In the genomic region with DNA sequence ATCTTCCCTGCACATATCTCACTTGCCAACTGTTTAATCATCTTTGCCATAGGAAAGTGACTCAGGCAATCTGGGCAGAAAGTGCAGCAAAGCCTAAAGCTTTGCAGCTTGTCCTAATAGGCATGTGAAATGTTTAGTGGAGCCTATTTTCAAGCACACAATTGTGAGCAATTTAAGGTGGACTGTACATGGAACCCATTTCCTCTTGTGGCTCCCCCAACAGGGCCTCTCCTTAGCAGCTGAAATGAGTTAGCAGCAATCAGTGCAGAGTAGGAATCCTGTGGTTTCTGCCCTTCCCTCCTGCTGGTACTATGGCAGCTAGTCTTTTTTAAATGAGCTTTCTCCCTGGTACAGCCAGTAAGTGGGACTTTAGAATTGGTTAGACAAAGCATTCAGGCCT, we compare ENCODE assay signal across 25 mouse cellular contexts.
A peak's percentile ranks its signal among the peaks of the same experiment; 100 is the strongest.
DNase-seq lines count a peak whose midpoint lies in the region; ATAC-seq and TF ChIP-seq lines count a peak whose summit lies in the region.
"Had no signal": no experiment of that assay in that cellular context is flagged by ENCODE, and none has a peak within 500 bp of the region (broad histone marks: within the 10 kb centered on the region; RNA-seq: fewer than 3 reads in every experiment).

No protein-coding gene starts in this region.

- no peak overlapping the region for H3K4me3 ChIP-seq in embryonic facial prominence, embryonic 14.5 days (ENCODE audit: low read depth, low read length)
- no peak overlapping the region for H3K4me3 ChIP-seq in limb, embryonic 12.5 days (replicated peaks)
- H3K4me3 ChIP-seq: heart, embryonic 15.5 days; intestine, embryonic 15.5 days; kidney, embryonic 15.5 days; left cerebral cortex, adult 2 months; liver, embryonic 12.5 days; midbrain, embryonic 12.5 days had no signal

- no peak for TF ChIP-seq CTCF in brain, embryonic 14.5 days (IDR thresholded peaks at IDR 0.05; ENCODE audit: borderline replicate concordance, extremely low read depth, insufficient read depth, insufficient read length)

- H3K27ac ChIP-seq in embryonic facial prominence, embryonic 14.5 days (replicated peaks; ENCODE audit: low read depth, low read length), result peak overlapping the region; percentile 71
- H3K27ac ChIP-seq in limb, embryonic 12.5 days, result peak overlapping the region; percentile 72; the same call in 1 of the 2 replicates
- H3K27ac ChIP-seq: heart, embryonic 15.5 days; intestine, embryonic 15.5 days; kidney, embryonic 15.5 days; left cerebral cortex, adult 2 months; liver, embryonic 12.5 days; midbrain, embryonic 12.5 days had no signal

- H3K9ac ChIP-seq in embryonic facial prominence, embryonic 14.5 days (ENCODE audit: low read depth, low read length), result no peak overlapping the region
- no peak overlapping the region for H3K9ac ChIP-seq in limb, embryonic 12.5 days (replicated peaks)
- H3K9ac ChIP-seq: heart, embryonic 15.5 days; intestine, embryonic 15.5 days; kidney, embryonic 15.5 days; liver, embryonic 12.5 days; midbrain, embryonic 12.5 days had no signal

- H3K27me3 ChIP-seq in embryonic facial prominence, embryonic 14.5 days (replicated peaks; ENCODE audit: control insufficient read depth, insufficient read depth, low read length), result no peaks in the 10 kb centered on the region
- no peaks in the 10 kb centered on the region for H3K27me3 ChIP-seq in limb, embryonic 12.5 days
- H3K27me3 ChIP-seq: heart, embryonic 15.5 days; intestine, embryonic 15.5 days; kidney, embryonic 15.5 days; liver, embryonic 12.5 days; midbrain, embryonic 12.5 days had no signal

- TF ChIP-seq POLR2A in brain, embryonic 14.5 days (IDR thresholded peaks at IDR 0.05; ENCODE audit: borderline replicate concordance, extremely low read depth, insufficient read depth, insufficient read length, poor library complexity, severe bottlenecking), result no peak

- H3K4me1 ChIP-seq in embryonic facial prominence, embryonic 14.5 days (ENCODE audit: control insufficient read depth, insufficient read depth, low read length), result peaks cover 11% of the 10 kb centered on the region
- H3K4me1 ChIP-seq in limb, embryonic 12.5 days (replicated peaks), result peaks cover 22% of the 10 kb centered on the region
- H3K4me1 ChIP-seq: heart, embryonic 15.5 days; intestine, embryonic 15.5 days; liver, embryonic 12.5 days had no signal

- peak; percentile 69 for DNase-seq in NIH3T3 (ENCODE audit: low read depth)
- peak; percentile 42 for DNase-seq in brain, embryonic 14.5 days (ENCODE audit: low read depth)
- DNase-seq in embryonic facial prominence, embryonic 14.5 days (ENCODE audit: low spot score), result peak; percentile 61
- no peak for DNase-seq in layer of hippocampus, postnatal 25 days (ENCODE audit: extremely low spot score in 1 of 2, low spot score in 1 of 2)
- DNase-seq in natural killer cell, adult 2 months (ENCODE audit: low spot score in 2 of 2), result no peak
- DNase-seq: adrenal gland, adult 8-10 months; cerebellum, adult 2 months; cerebellum, postnatal 36 days; embryo, embryonic 11 days; heart, postnatal 4 days; kidney, postnatal 4 days; layer of hippocampus, adult 9-11 months; lung, adult 18-20 months; right cerebral cortex, postnatal 14 days; spleen, adult 18-20 months had no signal

- ATAC-seq in embryonic facial prominence, embryonic 14.5 days (ENCODE audit: low read depth), result 0 out of 2 replicates have a peak, but pooled peaks have one; percentile 18
- ATAC-seq in limb, embryonic 12.5 days (ENCODE audit: insufficient number of reproducible peaks, insufficient read depth, low FRiP score, low TSS enrichment, low read depth), result peak; percentile 68; the same call in 1 of the 2 replicates
- ATAC-seq in activated CD4-positive, CD25-positive, alpha-beta regulatory T cell, adult 4 months, result no peak
- ATAC-seq: forebrain, embryonic 16.5 days; hindbrain, embryonic 16.5 days; intestine, embryonic 15.5 days; liver, embryonic 12.5 days had no signal

- H3K36me3 ChIP-seq in embryonic facial prominence, embryonic 14.5 days (ENCODE audit: control insufficient read depth, insufficient read depth, low read length), result no peaks in the 10 kb centered on the region
- H3K36me3 ChIP-seq in limb, embryonic 12.5 days, result no peaks in the 10 kb centered on the region
- H3K36me3 ChIP-seq: heart, embryonic 15.5 days; intestine, embryonic 15.5 days; kidney, embryonic 15.5 days; liver, embryonic 12.5 days; midbrain, embryonic 12.5 days had no signal

- H3K4me2 ChIP-seq in embryonic facial prominence, embryonic 14.5 days (ENCODE audit: low read depth, low read length), result no peak overlapping the region
- no peak overlapping the region for H3K4me2 ChIP-seq in limb, embryonic 12.5 days
- H3K4me2 ChIP-seq: heart, embryonic 15.5 days; intestine, embryonic 15.5 days; kidney, embryonic 15.5 days; liver, embryonic 12.5 days; midbrain, embryonic 12.5 days had no signal

- H3K9me3 ChIP-seq in embryonic facial prominence, embryonic 14.5 days (ENCODE audit: control insufficient read depth, low read length), result no peaks in the 10 kb centered on the region
- H3K9me3 ChIP-seq in limb, embryonic 12.5 days, result no peaks in the 10 kb centered on the region
- H3K9me3 ChIP-seq: heart, embryonic 15.5 days; intestine, embryonic 15.5 days; kidney, embryonic 15.5 days; liver, embryonic 12.5 days; midbrain, embryonic 12.5 days had no signal

Comparison
In these comparisons a context has a peak if more than half of its experiments do, and no peak if none do; other contexts are left out.
1. DNase-seq: peak in NIH3T3 (single experiment), brain, embryonic 14.5 days (single experiment) and embryonic facial prominence, embryonic 14.5 days (single experiment); none in layer of hippocampus, postnatal 25 days (0 of 2) and natural killer cell, adult 2 months (0 of 2).